Mouse (Mus musculus): ENCODE data around the gene Agrp. TPM values are rescaled to one million over a fixed set of nuclear protein-coding genes. Genes with fewer than 3 reads are reported as not detected.

Gene Agrp
- polyA plus RNA-seq, 1 experiment from 2014 or later, result 1.5 TPM

DNA sequence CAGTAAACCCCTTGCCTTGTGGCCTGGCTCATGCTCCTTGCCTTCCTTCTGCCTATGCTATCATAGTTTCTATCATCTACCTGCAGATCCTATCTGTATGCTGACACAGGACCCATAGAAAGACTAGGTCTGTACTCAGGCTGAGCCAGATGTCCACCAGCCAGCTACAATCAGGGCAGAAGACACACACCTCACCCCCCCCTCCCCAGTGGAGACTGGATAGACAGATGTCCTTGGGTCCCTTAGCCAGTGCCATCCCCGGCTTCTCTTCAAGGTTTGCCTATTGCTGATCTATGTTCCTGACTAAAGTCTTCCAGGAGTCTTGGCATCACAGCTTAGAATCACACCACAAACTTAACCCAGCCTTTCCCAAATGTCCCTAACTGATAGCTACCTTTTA lies 109.0 kb downstream of the Agrp start:
- ATAC-seq (ENCODE audit: insufficient number of reproducible peaks, insufficient read depth, low FRiP score, low TSS enrichment), result no peak

DNA sequence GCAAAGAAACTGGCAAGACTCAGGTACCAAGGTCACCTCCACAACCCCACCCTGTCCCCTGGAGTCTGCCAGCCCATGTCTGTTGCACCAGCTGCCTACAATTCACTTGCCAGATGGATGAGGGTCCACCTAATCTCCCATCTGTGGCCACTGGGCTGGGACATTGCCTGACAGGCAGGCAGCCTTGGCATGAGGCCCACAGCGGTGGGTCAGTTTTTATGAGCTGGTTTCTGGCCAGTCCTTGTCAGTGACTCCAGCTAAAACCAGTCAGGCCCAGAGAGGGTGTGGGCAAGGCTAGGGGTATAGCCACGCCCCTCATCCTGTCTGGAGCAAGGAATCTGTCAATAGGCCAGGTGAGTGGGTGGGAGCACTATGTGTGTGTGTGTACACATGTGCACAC lies 110.1 kb downstream of the Agrp start:
- Histone ChIP-seq H3K4me1 (no peaks in the 10 kb centered on the region), H3K9ac (no peak overlapping the region), H3K27ac (no peak overlapping the region), H3K9me3 (no peaks in the 10 kb centered on the region), H3K4me2 (replicated peaks) (no peak overlapping the region), H3K4me3 (no peak overlapping the region), H3K36me3 (peaks cover 25% of the 10 kb centered on the region), H3K27me3 (no peaks in the 10 kb centered on the region)
- ATAC-seq (ENCODE audit: insufficient number of reproducible peaks, insufficient read depth, low FRiP score, low TSS enrichment), result no peak
- 76% methylated on average over 2 of the region's 2 CpGs for WGBS

More for the DNA sequence above, 109.0 kb downstream of the Agrp start:
- H3K9me3 ChIP-seq, result no peaks in the 10 kb centered on the region
- H3K4me3 ChIP-seq, result no peak overlapping the region
- no peak overlapping the region for H3K4me2 ChIP-seq (replicated peaks)
- H3K9ac ChIP-seq, result no peak overlapping the region
- WGBS, result 97% methylated on average over 1 of the region's 1 CpGs
- H3K4me1 ChIP-seq, result peaks cover 1% of the 10 kb centered on the region
- H3K36me3 ChIP-seq, result peaks cover 19% of the 10 kb centered on the region
- H3K27ac ChIP-seq, result no peak overlapping the region
- no peaks in the 10 kb centered on the region for H3K27me3 ChIP-seq

DNA sequence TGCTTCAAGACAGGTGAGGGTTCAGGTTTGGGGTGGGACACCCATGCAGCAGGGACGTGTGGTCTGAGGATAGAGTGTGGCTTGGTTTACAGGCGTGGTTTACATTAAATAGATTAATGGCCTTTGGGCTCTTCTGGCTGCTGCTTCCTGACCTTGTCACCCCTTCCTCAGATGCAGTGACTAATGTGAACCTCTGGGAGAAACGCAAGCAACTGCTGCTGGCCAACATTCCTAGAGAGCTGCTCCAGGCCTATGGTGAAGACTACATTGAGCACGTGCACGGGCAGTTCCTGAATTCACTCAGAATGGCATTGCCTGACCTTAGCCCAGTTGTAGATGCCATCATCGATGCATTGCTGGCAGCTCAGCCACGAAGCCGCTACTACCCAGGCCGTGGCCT lies 114.3 kb downstream of the Agrp start:
- Histone ChIP-seq H3K9me3 (no peaks in the 10 kb centered on the region), H3K9ac (no peak overlapping the region), H3K4me3 (no peak overlapping the region), H3K27me3 (peaks cover 8% of the 10 kb centered on the region; the same call in 1 of the 2 replicates), H3K4me1 (peaks cover 31% of the 10 kb centered on the region), H3K27ac (no peak overlapping the region), H3K4me2 (replicated peaks) (no peak overlapping the region), H3K36me3 (peaks cover 18% of the 10 kb centered on the region)
- WGBS, result 71% methylated on average over 9 of the region's 9 CpGs
- ATAC-seq (ENCODE audit: insufficient number of reproducible peaks, insufficient read depth, low FRiP score, low TSS enrichment), result no peak

GRCm38 (mm10) chr8:105521995-105522769 lies 115.0 kb downstream of the Agrp start:
- WGBS, result 84% methylated on average over 21 of the region's 21 CpGs
- no peak overlapping the region for H3K27ac ChIP-seq
- H3K4me1 ChIP-seq, result peaks cover 32% of the 10 kb centered on the region

DNA sequence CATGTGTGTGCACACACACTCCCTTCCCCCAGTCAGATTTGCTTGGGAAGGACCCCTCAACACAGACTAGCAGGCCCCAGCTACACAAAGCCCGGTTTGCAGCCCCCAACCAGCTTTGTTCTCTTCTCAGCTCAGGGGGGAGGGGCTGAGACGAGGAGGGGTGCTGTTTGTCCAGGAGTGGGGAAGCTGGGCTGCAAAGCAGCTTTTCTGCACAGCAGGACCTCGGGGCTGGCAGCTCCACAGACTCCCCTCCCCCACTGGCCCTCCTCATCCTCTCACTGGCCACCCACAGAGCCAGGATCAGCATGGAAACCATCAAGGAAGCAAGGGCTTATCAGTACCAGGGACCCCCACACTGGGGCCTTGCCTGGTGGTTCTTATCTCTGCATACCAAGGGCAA lies 116.1 kb downstream of the Agrp start:
- 0% methylated on average over 3 of the region's 3 CpGs for WGBS
- Histone ChIP-seq H3K27ac (peak overlapping the region; percentile 20; the same call in 1 of the 2 replicates), H3K36me3 (peaks cover 18% of the 10 kb centered on the region), H3K4me2 (replicated peaks) (0 out of 2 replicates have a peak overlapping the region, but pooled peaks have one; percentile 97), H3K4me3 (no peak overlapping the region), H3K4me1 (peaks cover 35% of the 10 kb centered on the region), H3K9ac (no peak overlapping the region), H3K9me3 (no peaks in the 10 kb centered on the region), H3K27me3 (peaks cover 17% of the 10 kb centered on the region)
- ATAC-seq (ENCODE audit: insufficient number of reproducible peaks, insufficient read depth, low FRiP score, low TSS enrichment), result no peak

More at GRCm38 (mm10) chr8:105521995-105522769, 115.0 kb downstream of the Agrp start:
- Histone ChIP-seq H3K9ac (no peak overlapping the region), H3K4me2 (replicated peaks) (no peak overlapping the region), H3K4me3 (no peak overlapping the region), H3K27me3 (peaks cover 13% of the 10 kb centered on the region), H3K36me3 (peaks cover 18% of the 10 kb centered on the region), H3K9me3 (no peaks in the 10 kb centered on the region)
- ATAC-seq (ENCODE audit: insufficient number of reproducible peaks, insufficient read depth, low FRiP score, low TSS enrichment), result no peak

- no peak for ATAC-seq (ENCODE audit: insufficient number of reproducible peaks, insufficient read depth, low FRiP score, low TSS enrichment)
- H3K4me3 ChIP-seq, result no peak overlapping the region
- H3K27me3 ChIP-seq, result peaks cover 17% of the 10 kb centered on the region
- WGBS, result 32% methylated on average over 5 of the region's 5 CpGs
- peaks cover 36% of the 10 kb centered on the region for H3K4me1 ChIP-seq
- H3K9me3 ChIP-seq, result no peaks in the 10 kb centered on the region
- peak overlapping the region; percentile 20; the same call in 1 of the 2 replicates for H3K27ac ChIP-seq
- 0 out of 2 replicates have a peak overlapping the region, but pooled peaks have one; percentile 97 for H3K4me2 ChIP-seq (replicated peaks)
- H3K9ac ChIP-seq, result no peak overlapping the region; the same call in 1 of the 2 replicates
- peaks cover 18% of the 10 kb centered on the region for H3K36me3 ChIP-seq
Measured at GRCm38 (mm10) chr8:105520521-105520920, 116.7 kb downstream of the Agrp start.

GRCm38 (mm10) chr8:105519591-105519990 lies 117.6 kb downstream of the Agrp start:
- no peak for ATAC-seq (ENCODE audit: insufficient number of reproducible peaks, insufficient read depth, low FRiP score, low TSS enrichment)
- Histone ChIP-seq H3K9me3 (no peaks in the 10 kb centered on the region), H3K27ac (no peak overlapping the region), H3K4me2 (replicated peaks) (peak overlapping the region; percentile 97), H3K36me3 (peaks cover 10% of the 10 kb centered on the region; the same call in 1 of the 2 replicates), H3K4me1 (peaks cover 36% of the 10 kb centered on the region), H3K9ac (peak overlapping the region; percentile 66; the same call in 1 of the 2 replicates), H3K4me3 (peak overlapping the region; percentile 60), H3K27me3 (peaks cover 17% of the 10 kb centered on the region)
- 2% methylated on average over 2 of the region's 2 CpGs for WGBS

DNA sequence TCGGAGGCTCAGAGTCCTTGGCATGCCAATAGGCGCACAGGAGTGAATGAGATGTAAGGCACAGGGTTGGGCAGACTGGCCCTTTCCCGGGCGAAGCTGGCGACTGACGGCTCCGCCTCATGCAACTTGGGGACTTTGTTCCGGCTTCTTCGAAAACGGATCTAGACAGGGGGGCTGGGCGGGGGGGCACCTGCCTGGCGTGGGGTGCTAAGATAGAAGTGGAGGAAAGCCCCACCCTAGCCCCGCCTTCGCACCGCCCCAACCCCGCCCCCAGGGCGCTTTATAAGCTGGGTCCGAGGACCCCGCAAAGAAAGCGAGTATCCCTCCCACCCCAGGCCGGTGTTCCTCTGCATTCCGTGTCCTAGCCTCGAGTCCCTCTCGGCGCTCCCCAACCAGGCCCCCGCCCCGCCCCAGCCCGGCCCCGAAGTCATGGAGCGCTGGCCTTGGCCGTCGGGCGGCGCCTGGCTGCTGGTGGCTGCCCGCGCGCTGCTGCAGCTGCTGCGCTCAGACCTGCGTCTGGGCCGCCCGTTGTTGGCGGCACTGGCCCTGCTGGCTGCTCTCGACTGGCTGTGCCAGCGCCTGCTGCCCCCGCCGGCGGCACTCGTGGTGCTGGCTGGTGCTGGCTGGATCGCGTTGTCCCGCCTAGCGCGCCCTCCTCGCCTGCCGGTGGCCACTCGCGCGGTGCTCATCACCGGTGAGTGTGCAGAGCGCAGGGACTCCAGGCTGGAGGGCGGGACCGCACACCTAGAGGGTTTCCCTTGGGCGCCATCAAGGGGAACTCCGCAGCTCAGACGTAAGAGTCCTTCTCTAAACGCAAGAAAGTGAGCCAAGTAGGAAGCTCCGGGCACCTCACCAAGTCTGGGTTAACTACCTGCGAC lies 118.5 kb downstream of the Agrp start, which contains the start of gene Hsd11b2:
Gene Hsd11b2, plus strand, starts transcription at position 320 of the 878 bp plus-strand sequence.
- WGBS, result under 1% methylated on average over 67 of the region's 68 CpGs
- H3K4me1 ChIP-seq, result peaks cover 36% of the 10 kb centered on the region
- peak within 1 kb of the TSS; percentile 97 for H3K4me2 ChIP-seq (replicated peaks)
- H3K36me3 ChIP-seq, result 0 out of 2 replicates have a peak, but pooled peaks cover 8% of the 10 kb centered on the region
- no peaks in the 10 kb centered on the region for H3K9me3 ChIP-seq
- H3K4me3 ChIP-seq, result peak within 1 kb of the TSS; percentile 60
- H3K27ac ChIP-seq, result peak within 1 kb of the TSS; percentile 54
- peaks cover 17% of the 10 kb centered on the region for H3K27me3 ChIP-seq
- H3K9ac ChIP-seq, result peak within 1 kb of the TSS; percentile 66
- peak; percentile 47 for ATAC-seq (ENCODE audit: insufficient number of reproducible peaks, insufficient read depth, low FRiP score, low TSS enrichment)

- H3K4me3 ChIP-seq, result no peak overlapping the region
- H3K27ac ChIP-seq, result no peak overlapping the region
- H3K36me3 ChIP-seq, result 0 out of 2 replicates have a peak, but pooled peaks cover 4% of the 10 kb centered on the region
- ATAC-seq (ENCODE audit: insufficient number of reproducible peaks, insufficient read depth, low FRiP score, low TSS enrichment), result no peak
- H3K9ac ChIP-seq, result no peak overlapping the region
- no peaks in the 10 kb centered on the region for H3K9me3 ChIP-seq
- 40% methylated on average over 8 of the region's 8 CpGs for WGBS
- peaks cover 36% of the 10 kb centered on the region for H3K4me1 ChIP-seq
- H3K4me2 ChIP-seq (replicated peaks), result no peak overlapping the region
- peaks cover 17% of the 10 kb centered on the region for H3K27me3 ChIP-seq
Measured at GRCm38 (mm10) chr8:105517346-105517745, 119.8 kb downstream of the Agrp start.

All from embryonic facial prominence, embryonic 12.5 days (tissue).